Mouse (Mus musculus): ENCODE data around the gene Etfrf1.

DNA sequence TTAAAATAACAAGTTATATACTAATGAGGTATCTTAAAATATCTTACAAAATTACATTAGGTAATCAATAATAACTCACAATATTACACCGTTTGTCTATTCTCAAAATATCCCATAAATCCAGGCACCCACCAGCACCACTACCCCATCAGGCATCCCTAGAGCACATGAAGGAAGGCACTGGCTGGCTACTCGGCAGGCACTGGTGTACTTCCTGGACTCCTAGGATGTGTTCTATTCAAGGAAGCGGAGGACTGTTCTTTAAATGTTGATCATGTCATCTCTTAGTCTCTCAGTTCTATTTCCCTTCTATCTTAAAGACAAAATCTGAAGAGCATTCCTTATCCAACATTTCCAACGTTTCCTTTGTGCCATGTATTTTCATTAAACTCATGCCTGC is 26.2 kb downstream of the Etfrf1 start:
- TF ChIP-seq ZMIZ1 (IDR thresholded peaks at IDR 0.05; ENCODE audit: low read depth, low read length) (no peak), BHLHE40 (IDR thresholded peaks at IDR 0.05; ENCODE audit: low read depth, low read length) (no peak)
